Mouse (Mus musculus) C2C12 (cell line): ENCODE data around the gene Rita1. TPM values are rescaled to one million over a fixed set of nuclear protein-coding genes. Genes with fewer than 3 reads are reported as not detected.

Experiments
- H3K27me3 ChIP-seq: one replicate; pipeline ENCODE4 v1.6.1; 2011; ENCODE audit not compliant: control insufficient read depth, insufficient read depth, insufficient read length
- H3K36me3 ChIP-seq: one replicate; pipeline ENCODE4 v1.6.1; 2011; ENCODE audit not compliant: control insufficient read depth, insufficient read depth
- H3K4me3 ChIP-seq: one replicate; pipeline ENCODE4 v1.5.1; 2011; ENCODE audit warnings: mild to moderate bottlenecking, control low read depth; ENCODE audit not compliant: poor library complexity, insufficient read depth, severe bottlenecking
- H3K79me2 ChIP-seq: one replicate; pipeline ENCODE4 v1.6.1; 2011; ENCODE audit not compliant: control insufficient read depth, insufficient read depth
- H3K79me3 ChIP-seq: one replicate; pipeline ENCODE4 v1.6.1; 2011; ENCODE audit warnings: low read depth, control low read depth
- H3ac ChIP-seq: one replicate; pipeline ENCODE3; 2011; ENCODE audit warnings: low read depth; ENCODE audit not compliant: control insufficient read depth, insufficient read length
- CEBPB ChIP-seq: IDR thresholded peaks from one replicate; pipeline ENCODE4 v1.6.1; 2011; ENCODE audit warnings: low read depth, mild to moderate bottlenecking, control low read depth, moderate library complexity
- CTCF ChIP-seq: IDR thresholded peaks from one replicate; pipeline ENCODE4 v1.5.1; 2011; ENCODE audit not compliant: control insufficient read depth, insufficient read depth, insufficient read length
- FOSL1 ChIP-seq: IDR thresholded peaks from one replicate; pipeline ENCODE4 v1.8.0; 2011; ENCODE audit warnings: mild to moderate bottlenecking, low read length; ENCODE audit not compliant: poor library complexity, insufficient read depth, severe bottlenecking
- MAX ChIP-seq: IDR thresholded peaks from one replicate; pipeline ENCODE4 v1.6.1; 2011; ENCODE audit warnings: mild to moderate bottlenecking, control low read depth
- MYOD1 ChIP-seq: IDR thresholded peaks from one replicate; pipeline ENCODE4 v1.6.1; 2011; ENCODE audit warnings: low read depth; ENCODE audit not compliant: control insufficient read depth, insufficient read length
- MYOG ChIP-seq: IDR thresholded peaks from one replicate; pipeline ENCODE4 v1.6.1; 2011; ENCODE audit not compliant: control insufficient read depth, insufficient read length; ENCODE audit errors: extremely low read depth
- USF1 ChIP-seq: IDR thresholded peaks from one replicate; pipeline ENCODE4 v1.6.1; 2011; ENCODE audit warnings: low read depth, mild to moderate bottlenecking, control low read depth, moderate library complexity
- polyA plus RNA-seq: library from polyadenylated mRNA; unstranded; fragments of >200 nt; fragmentation: generic; extraction: Trizol; gene quantifications from one replicate; pipeline ENCODE4 v1.2.1, GENCODE M21; 2012; ENCODE audit warnings: missing spikeins

Gene Rita1
- polyA plus RNA-seq, 1 experiment: 17.2 TPM

GRCm38 (mm10) chr5:120645851-120646250, 33.5 kb upstream of the Rita1 start:
- Histone ChIP-seq H3K27me3 (peaks cover 44% of the 10 kb centered on the region), H3K79me2 (no peaks in the 10 kb centered on the region), H3K36me3 (no peaks in the 10 kb centered on the region), H3K4me3 (no peak overlapping the region), H3K79me3 (no peaks in the 10 kb centered on the region), H3ac (no peak overlapping the region)
- TF ChIP-seq CTCF (no peak), MYOD1 (no peak), MAX (no peak), FOSL1 (no peak), USF1 (no peak), CEBPB (no peak), MYOG (no peak)

- Histone ChIP-seq H3K4me3 (no peak overlapping the region), H3K36me3 (no peaks in the 10 kb centered on the region), H3K79me3 (no peaks in the 10 kb centered on the region), H3K27me3 (peaks cover 43% of the 10 kb centered on the region), H3ac (no peak overlapping the region), H3K79me2 (no peaks in the 10 kb centered on the region)
- TF ChIP-seq CEBPB: no peak
- TF ChIP-seq MAX: no peak
- TF ChIP-seq MYOD1: peak; percentile 24
Observed at GRCm38 (mm10) chr5:120644227-120644626, 31.8 kb upstream of the Rita1 start.

GRCm38 (mm10) chr5:120643365-120644085, 31.1 kb upstream of the Rita1 start:
- Histone ChIP-seq H3K79me2 (no peaks in the 10 kb centered on the region), H3K79me3 (no peaks in the 10 kb centered on the region), H3ac (no peak overlapping the region), H3K27me3 (peaks cover 42% of the 10 kb centered on the region), H3K4me3 (no peak overlapping the region), H3K36me3 (no peaks in the 10 kb centered on the region)
- TF ChIP-seq CEBPB (no peak), FOSL1 (no peak), USF1 (no peak), MAX (no peak), CTCF (no peak), MYOD1 (peak; percentile 66), MYOG (no peak)

- TF ChIP-seq MAX (no peak), CEBPB (no peak), MYOG (no peak), USF1 (no peak), MYOD1 (no peak), FOSL1 (no peak), CTCF (no peak)
- peaks cover 33% of the 10 kb centered on the region for H3K27me3 ChIP-seq
- H3K36me3 ChIP-seq: no peaks in the 10 kb centered on the region
- no peaks in the 10 kb centered on the region for H3K79me3 ChIP-seq
- H3ac ChIP-seq: no peak overlapping the region
- no peak overlapping the region for H3K4me3 ChIP-seq
- H3K79me2 ChIP-seq: no peaks in the 10 kb centered on the region
Observed at GRCm38 (mm10) chr5:120640094-120640493, 27.7 kb upstream of the Rita1 start.

GRCm38 (mm10) chr5:120635633-120636032, 23.2 kb upstream of the Rita1 start:
- no peak overlapping the region for H3K4me3 ChIP-seq
- no peaks in the 10 kb centered on the region for H3K79me3 ChIP-seq
- H3K27me3 ChIP-seq: peaks cover 37% of the 10 kb centered on the region
- H3K79me2 ChIP-seq: no peaks in the 10 kb centered on the region
- TF ChIP-seq MYOG (no peak), MYOD1 (no peak), MAX (no peak), FOSL1 (no peak), CEBPB (no peak), CTCF (no peak), USF1 (no peak)
- no peak overlapping the region for H3ac ChIP-seq
- H3K36me3 ChIP-seq: no peaks in the 10 kb centered on the region

- TF ChIP-seq CEBPB (no peak), FOSL1 (no peak)
- H3ac ChIP-seq: no peak overlapping the region
Observed at GRCm38 (mm10) chr5:120634860-120635259, 22.5 kb upstream of the Rita1 start.

More at GRCm38 (mm10) chr5:120634860-120635259, 22.5 kb upstream of the Rita1 start:
- Histone ChIP-seq H3K36me3 (no peaks in the 10 kb centered on the region), H3K79me3 (no peaks in the 10 kb centered on the region), H3K4me3 (no peak overlapping the region), H3K79me2 (no peaks in the 10 kb centered on the region), H3K27me3 (peaks cover 31% of the 10 kb centered on the region)
